Mouse (Mus musculus) bone marrow, adult 2 months (tissue): ENCODE data around the gene Ercc2.

Experiments
- CTCF ChIP-seq: fragments of 200-500 bp; IDR thresholded peaks from 2 replicates; pipeline ENCODE4 v1.5.1; 2011; ENCODE audit warnings: low read length, control low read depth; ENCODE audit not compliant: control insufficient read depth, insufficient read depth
- POLR2A ChIP-seq: fragments of 200-500 bp; IDR thresholded peaks from 2 replicates; pipeline ENCODE4 v1.6.1; 2011; ENCODE audit warnings: low read depth, mild to moderate bottlenecking, control low read depth, low read length, borderline replicate concordance; ENCODE audit not compliant: control insufficient read depth

DNA sequence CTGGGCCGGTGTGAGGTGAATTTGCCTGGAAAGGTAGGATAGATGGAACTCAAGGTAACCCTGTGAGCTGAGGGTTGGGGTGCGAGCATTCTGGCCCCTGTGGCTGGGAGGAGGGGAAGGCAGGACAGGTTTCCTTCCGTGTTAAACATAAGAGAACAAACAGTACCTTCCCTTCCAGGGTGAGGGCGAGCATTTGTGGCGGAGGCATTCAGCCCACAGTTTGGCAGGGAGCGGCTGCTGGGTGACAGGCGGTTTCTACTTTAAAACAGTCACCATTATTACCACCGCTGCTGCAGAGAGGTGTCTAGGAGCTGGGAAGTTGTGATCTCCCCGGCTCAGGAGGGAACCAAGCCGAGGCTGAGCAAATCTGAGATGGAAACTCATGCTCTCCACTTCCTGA lies 44.7 kb upstream of the Ercc2 start:
- TF ChIP-seq CTCF (no peak), POLR2A (no peak)
